Mouse (Mus musculus): ENCODE data around the gene Nr1d1. TPM values are rescaled to one million over a fixed set of nuclear protein-coding genes. Genes with fewer than 3 reads are reported as not detected.

Gene Nr1d1
- 3.4 and 3.9 TPM in 2 replicates for polyA plus RNA-seq (2015; fragmentation: Nextera tagmentation; extraction: Ambion mirVana)

DNA sequence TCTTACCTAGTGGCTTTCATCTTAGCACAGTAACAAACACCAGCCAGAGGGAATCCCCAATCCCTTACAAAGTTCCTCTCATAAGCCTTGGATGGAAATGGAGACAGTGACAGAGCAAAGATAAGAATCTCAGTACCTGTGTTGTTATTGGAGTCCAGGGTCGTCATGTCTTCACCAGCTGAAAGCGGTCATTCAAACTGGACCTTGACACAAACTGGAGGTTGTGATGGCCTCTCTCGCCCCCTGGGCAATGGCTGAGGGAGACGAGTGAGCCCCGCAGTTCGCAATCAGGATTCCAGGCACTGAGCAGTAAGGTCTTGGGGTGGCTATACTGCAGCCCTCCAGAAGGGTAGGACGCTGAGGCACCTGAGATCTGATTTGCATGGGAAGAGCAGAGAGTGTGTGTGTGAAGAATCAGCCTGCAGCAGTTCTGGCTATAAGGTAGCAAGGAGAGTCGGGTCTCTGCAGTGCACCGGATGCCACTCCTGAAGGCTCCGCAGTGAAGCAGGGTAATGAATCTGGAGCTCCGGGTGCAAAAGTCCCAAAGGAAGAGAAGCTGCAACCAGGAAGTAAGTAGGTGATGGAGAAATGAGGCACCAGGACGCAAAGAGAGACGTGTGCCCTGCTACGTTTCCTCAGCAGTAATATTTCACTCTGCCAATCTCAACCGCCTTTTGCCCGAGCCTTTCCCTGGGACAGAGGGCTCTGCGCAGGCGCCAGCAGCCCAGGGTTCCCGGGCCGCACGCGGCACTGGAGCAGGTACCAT, at the start of gene Nr1d1:
TSS of gene Nr1d1 (minus strand) at position 752 of the 766 bp plus-strand sequence.
- H3K4me2 ChIP-seq = peak within 1 kb of the TSS; percentile 97
- peak within 1 kb of the TSS; percentile 49 for H3K9ac ChIP-seq
- H3K27ac ChIP-seq = peak within 1 kb of the TSS; percentile 75
- H3K27me3 ChIP-seq (replicated peaks) = no peaks in the 10 kb centered on the region
- peak within 1 kb of the TSS; percentile 44 for H3K4me3 ChIP-seq
- no peaks in the 10 kb centered on the region for H3K9me3 ChIP-seq
- H3K4me1 ChIP-seq = peaks cover 41% of the 10 kb centered on the region
- peak; percentile 35 for ATAC-seq (replicated peaks)
- WGBS = 1% methylated on average over 22 of the region's 22 CpGs
- peaks cover 4% of the 10 kb centered on the region; the same call in 1 of the 2 replicates for H3K36me3 ChIP-seq (replicated peaks)

DNA sequence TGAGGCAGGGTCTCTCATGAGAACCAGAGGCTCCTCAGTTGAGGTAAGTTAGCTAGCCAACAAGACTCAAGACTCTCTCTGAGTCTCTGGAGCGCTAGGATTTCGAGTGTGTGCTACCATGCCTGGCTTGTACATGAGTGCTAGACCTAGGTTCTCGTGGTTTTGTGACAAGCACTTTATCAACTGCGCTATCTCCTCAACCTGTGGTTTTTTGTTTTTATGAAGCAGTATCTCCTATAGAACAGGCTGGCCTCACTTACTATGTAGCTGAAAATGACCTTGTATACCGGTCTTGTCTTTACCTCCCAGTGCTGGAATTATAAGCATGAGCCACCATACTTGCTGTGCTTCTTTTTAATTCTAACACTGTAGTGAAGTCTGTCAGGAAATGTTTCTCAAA, 45.8 kb upstream of the Nr1d1 start:
- Histone ChIP-seq H3K36me3 (replicated peaks) (peaks cover 50% of the 10 kb centered on the region), H3K9ac (no peak overlapping the region), H3K4me2 (no peak overlapping the region), H3K27ac (no peak overlapping the region), H3K4me1 (no peaks in the 10 kb centered on the region), H3K4me3 (no peak overlapping the region), H3K27me3 (replicated peaks) (no peaks in the 10 kb centered on the region), H3K9me3 (no peaks in the 10 kb centered on the region)
- no peak for ATAC-seq (replicated peaks)
- WGBS = 94% methylated on average over 5 of the region's 5 CpGs

DNA sequence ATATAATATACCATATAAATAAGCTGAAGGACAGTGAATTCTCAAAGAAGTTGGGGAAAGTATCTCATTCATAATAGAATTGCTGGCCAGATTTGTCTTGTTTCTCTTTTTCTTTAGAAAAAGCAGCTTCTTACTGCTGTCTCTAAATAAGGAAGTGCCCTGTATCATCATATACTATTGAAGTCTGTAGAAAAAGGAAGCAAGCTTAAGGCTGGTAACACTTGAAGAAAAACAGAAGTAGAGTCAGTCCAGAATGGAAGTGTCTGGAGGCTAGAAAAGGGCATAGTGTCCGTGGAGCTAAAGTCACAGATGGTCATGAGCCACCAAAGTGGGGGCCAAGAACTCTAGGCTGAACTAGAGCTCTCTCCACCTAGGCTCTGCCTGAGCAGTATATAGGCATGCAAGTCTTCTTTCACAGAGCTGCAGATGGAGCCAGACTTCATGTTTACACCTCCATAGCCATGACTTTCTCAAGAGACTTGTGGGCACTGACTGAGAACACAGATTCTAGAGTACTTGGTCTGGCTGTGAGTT, 41.6 kb upstream of the Nr1d1 start:
- ATAC-seq (replicated peaks) = no peak
- peaks cover 32% of the 10 kb centered on the region for H3K36me3 ChIP-seq (replicated peaks)

DNA sequence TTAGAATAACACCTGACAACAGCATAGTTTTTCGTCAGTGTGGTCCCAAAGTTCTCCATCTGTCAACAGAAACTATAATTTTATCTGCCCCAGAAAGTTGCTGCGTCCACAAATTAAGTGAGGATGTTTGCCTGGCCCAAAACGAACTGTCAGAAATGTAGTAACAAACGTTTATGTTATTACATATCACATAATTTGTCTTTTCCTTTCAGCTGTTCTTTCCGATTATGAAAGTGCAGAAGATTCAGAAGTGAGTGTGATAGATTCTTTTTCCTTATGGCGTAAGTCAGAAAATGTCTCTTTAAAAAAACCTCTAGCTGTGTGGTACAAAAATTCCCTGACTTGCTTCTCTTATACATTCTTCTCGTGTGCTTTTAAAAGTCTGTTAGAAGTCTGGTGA, 35.6 kb upstream of the Nr1d1 start:
- 84% methylated on average over 7 of the region's 7 CpGs for WGBS
- Histone ChIP-seq H3K36me3 (replicated peaks) (peaks cover 9% of the 10 kb centered on the region; the same call in 1 of the 2 replicates), H3K4me3 (peak overlapping the region; percentile 82), H3K4me1 (peaks cover 29% of the 10 kb centered on the region), H3K4me2 (peak overlapping the region; percentile 65), H3K9ac (peak overlapping the region; percentile 98), H3K27me3 (replicated peaks) (no peaks in the 10 kb centered on the region), H3K27ac (peak overlapping the region; percentile 99; the same call in 1 of the 2 replicates), H3K9me3 (no peaks in the 10 kb centered on the region)
- no peak for ATAC-seq (replicated peaks)

More for the DNA sequence above, 41.6 kb upstream of the Nr1d1 start:
- Histone ChIP-seq H3K27ac (no peak overlapping the region), H3K4me1 (peaks cover 7% of the 10 kb centered on the region), H3K9me3 (no peaks in the 10 kb centered on the region), H3K4me2 (no peak overlapping the region), H3K9ac (no peak overlapping the region), H3K27me3 (replicated peaks) (no peaks in the 10 kb centered on the region), H3K4me3 (no peak overlapping the region)
- WGBS = 98% methylated on average over 1 of the region's 1 CpGs

DNA sequence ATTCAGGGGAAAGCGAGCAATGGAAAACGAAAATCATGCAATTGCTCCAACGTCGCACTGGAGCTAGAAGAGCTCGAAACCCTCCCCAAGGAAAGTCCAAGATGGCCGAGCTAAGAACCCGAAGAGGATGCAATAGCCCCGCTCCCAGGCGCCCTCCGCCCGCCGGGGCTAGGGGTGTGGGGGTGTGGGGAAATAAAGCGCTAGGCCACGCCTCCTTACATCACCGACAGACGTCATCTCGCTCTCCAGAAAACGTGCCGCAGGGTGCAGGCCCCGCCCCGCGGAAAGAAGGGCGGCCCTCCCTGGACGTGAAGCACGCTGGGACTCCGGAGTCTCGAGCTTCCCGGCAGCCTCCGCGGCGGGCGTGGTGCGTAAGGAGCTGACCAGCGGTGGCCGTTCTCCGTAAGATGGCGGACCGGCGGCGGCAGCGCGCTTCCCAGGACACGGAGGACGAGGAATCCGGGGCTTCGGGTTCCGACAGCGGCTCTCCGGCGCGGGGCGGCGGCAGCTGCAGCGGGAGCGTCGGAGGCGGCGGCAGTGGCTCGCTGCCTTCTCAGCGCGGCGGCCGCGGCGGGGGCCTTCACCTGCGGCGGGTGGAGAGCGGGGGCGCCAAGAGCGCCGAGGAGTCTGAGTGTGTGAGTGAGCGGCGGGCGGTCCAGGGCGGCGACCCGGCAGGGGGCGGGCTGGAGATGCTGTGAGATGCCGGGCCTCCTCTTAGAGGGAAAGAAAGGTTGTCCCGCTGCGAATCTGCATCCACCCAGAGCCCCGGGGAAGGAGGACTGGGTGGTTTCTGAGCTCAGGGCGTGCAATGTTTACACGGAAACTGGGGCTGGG, 34.5 kb upstream of the Nr1d1 start:
- peak overlapping the region; percentile 98 for H3K9ac ChIP-seq
- peak overlapping the region; percentile 65 for H3K4me2 ChIP-seq
- H3K4me3 ChIP-seq = peak overlapping the region; percentile 82
- H3K9me3 ChIP-seq = no peaks in the 10 kb centered on the region
- peak overlapping the region; percentile 99 for H3K27ac ChIP-seq
- peak; percentile 98 for ATAC-seq (replicated peaks)
- WGBS = under 1% methylated on average over 84 of the region's 84 CpGs
- H3K36me3 ChIP-seq (replicated peaks) = peaks cover 18% of the 10 kb centered on the region
- H3K4me1 ChIP-seq = peaks cover 29% of the 10 kb centered on the region
- no peaks in the 10 kb centered on the region for H3K27me3 ChIP-seq (replicated peaks)

DNA sequence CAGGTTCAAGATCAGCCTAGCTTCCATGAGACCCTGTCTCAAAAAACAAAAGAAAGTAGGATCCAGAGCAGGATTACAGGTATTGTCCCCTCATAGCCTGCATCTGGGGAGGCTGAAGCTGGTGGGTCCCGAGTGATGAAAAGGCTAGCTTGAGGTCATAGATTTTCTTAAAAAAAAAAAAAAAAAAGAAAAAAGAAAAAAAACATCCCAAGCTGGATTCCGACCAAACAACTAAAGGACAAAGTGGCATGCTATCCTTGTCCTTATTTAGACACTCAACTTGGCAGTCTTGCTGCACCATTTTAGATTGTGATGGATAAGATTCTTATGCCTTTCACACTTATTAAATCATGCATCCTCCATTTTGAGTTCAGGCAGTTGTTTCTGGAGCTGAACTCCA, 33.3 kb upstream of the Nr1d1 start:
- Histone ChIP-seq H3K27ac (peak overlapping the region; percentile 99), H3K27me3 (replicated peaks) (no peaks in the 10 kb centered on the region), H3K36me3 (replicated peaks) (peaks cover 31% of the 10 kb centered on the region), H3K9ac (no peak overlapping the region), H3K4me1 (peaks cover 27% of the 10 kb centered on the region), H3K4me3 (no peak overlapping the region), H3K9me3 (no peaks in the 10 kb centered on the region), H3K4me2 (peak overlapping the region; percentile 65; the same call in 1 of the 2 replicates)
- 73% methylated on average over 2 of the region's 2 CpGs for WGBS
- ATAC-seq (replicated peaks) = no peak

DNA sequence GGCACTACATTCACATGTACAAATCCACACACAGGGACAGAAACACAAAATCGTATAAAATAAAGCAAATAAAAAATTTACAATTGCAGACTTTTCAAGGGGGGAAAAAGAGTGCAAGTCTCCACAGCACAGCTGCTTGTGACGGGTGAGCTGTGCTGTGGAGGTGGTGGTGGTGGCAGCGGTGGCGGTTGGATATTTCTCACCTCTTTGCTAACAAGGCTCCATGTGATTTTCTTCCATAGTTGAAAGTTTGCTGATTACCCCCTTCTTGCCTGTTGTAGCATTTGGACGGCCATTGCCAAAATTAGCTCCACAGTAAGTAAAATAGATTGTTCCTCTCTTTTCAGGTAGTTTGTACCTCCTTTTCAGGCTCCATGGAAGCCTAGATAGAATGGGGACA, 29.5 kb upstream of the Nr1d1 start, which contains the start of gene Casc3:
TSS of gene Casc3 (plus strand) at position 301 of the 400 bp plus-strand sequence.
- Histone ChIP-seq H3K9ac (no peak within 1 kb of the TSS), H3K27ac (no peak within 1 kb of the TSS), H3K4me1 (peaks cover 8% of the 10 kb centered on the region; the same call in 1 of the 2 replicates), H3K27me3 (replicated peaks) (no peaks in the 10 kb centered on the region), H3K4me3 (no peak within 1 kb of the TSS), H3K36me3 (replicated peaks) (peaks cover 63% of the 10 kb centered on the region), H3K9me3 (no peaks in the 10 kb centered on the region), H3K4me2 (no peak within 1 kb of the TSS)
- WGBS = 94% methylated on average over 5 of the region's 5 CpGs
- no peak for ATAC-seq (replicated peaks)

DNA sequence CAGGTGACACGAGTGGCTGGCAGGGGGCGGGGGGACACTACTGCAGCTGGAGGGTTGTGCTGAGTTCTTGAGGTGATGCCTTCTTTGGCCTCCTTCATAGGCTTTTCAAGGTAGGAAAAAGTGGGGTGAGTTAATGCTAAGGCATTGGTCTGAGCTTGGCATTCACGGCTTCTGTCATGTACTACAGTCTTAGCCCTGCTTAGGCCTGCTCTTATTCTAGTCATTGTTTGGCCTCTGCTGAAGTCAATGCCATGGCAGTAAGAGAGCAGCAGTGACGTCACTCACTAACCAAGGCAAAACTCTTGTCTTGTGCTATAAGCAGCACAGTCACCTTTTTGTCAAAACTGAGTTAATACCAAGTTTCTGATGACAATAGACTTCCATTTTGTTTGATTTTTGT, 22.8 kb upstream of the Nr1d1 start:
- no peak for ATAC-seq (replicated peaks)
- no peaks in the 10 kb centered on the region for H3K27me3 ChIP-seq (replicated peaks)
- no peaks in the 10 kb centered on the region for H3K9me3 ChIP-seq
- H3K4me2 ChIP-seq = peak overlapping the region; percentile 98
- 38% methylated on average over 4 of the region's 4 CpGs for WGBS
- H3K4me1 ChIP-seq = peaks cover 36% of the 10 kb centered on the region
- H3K4me3 ChIP-seq = peak overlapping the region; percentile 94
- H3K27ac ChIP-seq = no peak overlapping the region; the same call in 1 of the 2 replicates
- H3K36me3 ChIP-seq (replicated peaks) = peaks cover 27% of the 10 kb centered on the region
- H3K9ac ChIP-seq = peak overlapping the region; percentile 100

DNA sequence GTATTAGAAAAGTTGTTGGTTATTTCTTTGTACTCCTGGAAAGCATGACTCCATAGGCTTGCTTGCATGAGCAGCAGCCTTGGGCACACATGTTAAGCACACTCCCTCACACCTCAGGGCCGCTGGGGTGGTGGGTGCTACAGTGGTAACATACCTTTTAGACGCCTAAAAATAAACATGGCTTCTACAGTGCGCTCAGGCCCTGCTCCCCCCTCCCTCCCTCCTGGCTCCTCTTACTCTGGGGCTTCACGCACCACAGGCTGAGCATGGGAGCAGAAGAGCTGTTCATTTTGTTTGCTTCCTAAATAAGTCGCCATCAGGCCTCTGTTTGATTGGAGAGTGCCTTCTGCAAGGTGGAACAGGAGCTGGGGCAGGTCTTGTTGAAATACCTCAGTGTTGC, 22.2 kb upstream of the Nr1d1 start:
- WGBS = 14% methylated on average over 5 of the region's 5 CpGs
- Histone ChIP-seq H3K36me3 (replicated peaks) (peaks cover 21% of the 10 kb centered on the region), H3K9ac (peak overlapping the region; percentile 100), H3K4me1 (peaks cover 43% of the 10 kb centered on the region), H3K9me3 (no peaks in the 10 kb centered on the region), H3K4me3 (peak overlapping the region; percentile 94), H3K27me3 (replicated peaks) (no peaks in the 10 kb centered on the region), H3K27ac (peak overlapping the region; percentile 99), H3K4me2 (peak overlapping the region; percentile 98)
- ATAC-seq (replicated peaks) = no peak

DNA sequence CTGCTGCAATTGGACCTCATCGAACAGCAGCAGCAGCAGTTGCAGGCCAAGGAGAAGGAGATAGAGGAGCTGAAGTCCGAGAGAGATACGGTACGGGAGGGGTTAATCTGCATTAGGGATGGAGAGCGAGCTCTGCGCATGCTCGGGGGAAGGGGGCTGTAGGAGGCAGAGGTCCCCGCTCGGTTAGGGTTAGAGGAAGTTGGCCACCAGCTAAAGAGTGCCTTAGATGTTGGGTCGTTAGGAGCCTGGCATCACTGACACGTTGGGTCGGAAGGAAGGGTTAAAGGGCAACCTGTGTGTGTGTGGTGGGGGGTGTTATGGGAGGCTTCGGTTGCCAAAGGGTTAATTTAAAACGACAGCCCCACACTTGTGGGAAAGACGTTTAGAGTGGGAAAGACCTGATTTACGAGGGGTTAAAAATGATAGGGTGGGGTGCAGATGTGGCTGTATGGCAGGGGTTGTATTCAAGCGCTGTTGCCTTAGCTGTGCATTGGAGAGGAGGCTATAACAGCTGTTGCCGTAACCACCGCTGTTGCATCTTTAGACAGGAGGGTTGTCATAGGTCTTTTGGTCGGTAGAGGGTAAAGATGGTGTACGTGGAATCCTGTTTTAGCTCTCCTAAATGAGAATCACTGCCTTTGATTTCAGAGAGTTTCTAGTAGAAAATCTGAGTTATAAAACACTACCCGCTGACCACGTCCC, 21.5 kb upstream of the Nr1d1 start:
- H3K4me2 ChIP-seq = peak overlapping the region; percentile 98
- peak overlapping the region; percentile 100 for H3K9ac ChIP-seq
- H3K36me3 ChIP-seq (replicated peaks) = peaks cover 16% of the 10 kb centered on the region; the same call in 1 of the 2 replicates
- 2% methylated on average over 23 of the region's 23 CpGs for WGBS
- peak overlapping the region; percentile 94 for H3K4me3 ChIP-seq
- H3K27ac ChIP-seq = peak overlapping the region; percentile 99
- peaks cover 44% of the 10 kb centered on the region for H3K4me1 ChIP-seq
- ATAC-seq (replicated peaks) = peak; percentile 55
- H3K9me3 ChIP-seq = no peaks in the 10 kb centered on the region
- H3K27me3 ChIP-seq (replicated peaks) = no peaks in the 10 kb centered on the region

DNA sequence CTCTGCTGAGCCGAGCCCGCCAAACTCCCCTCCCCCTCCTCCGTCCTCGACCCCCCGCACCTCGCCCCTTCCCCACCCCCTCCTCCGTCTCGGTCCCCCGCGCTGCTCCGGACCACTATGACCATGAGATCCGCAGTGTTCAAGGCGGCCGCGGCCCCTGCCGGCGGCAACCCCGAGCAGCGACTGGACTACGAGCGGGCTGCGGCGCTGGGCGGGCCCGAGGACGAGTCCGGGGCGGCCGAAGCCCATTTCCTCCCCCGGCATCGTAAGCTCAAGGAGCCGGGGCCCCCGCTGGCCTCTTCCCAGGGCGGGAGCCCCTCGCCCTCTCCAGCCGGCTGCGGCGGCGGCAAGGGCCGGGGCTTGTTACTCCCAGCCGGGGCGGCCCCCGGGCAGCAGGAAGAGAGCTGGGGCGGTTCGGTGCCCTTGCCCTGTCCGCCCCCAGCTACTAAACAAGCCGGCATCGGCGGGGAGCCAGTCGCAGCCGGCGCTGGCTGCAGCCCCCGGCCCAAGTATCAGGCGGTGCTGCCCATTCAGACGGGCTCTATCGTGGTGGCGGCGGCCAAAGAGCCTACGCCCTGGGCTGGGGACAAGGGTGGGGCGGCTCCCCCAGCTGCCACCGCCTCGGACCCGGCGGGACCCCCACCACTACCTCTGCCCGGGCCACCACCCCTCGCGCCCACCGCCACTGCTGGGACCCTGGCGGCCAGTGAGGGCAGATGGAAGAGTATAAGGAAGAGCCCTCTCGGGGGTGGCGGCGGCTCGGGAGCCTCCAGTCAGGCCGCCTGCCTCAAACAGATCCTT, 20.8 kb upstream of the Nr1d1 start:
- peak overlapping the region; percentile 98 for H3K4me2 ChIP-seq
- peak overlapping the region; percentile 100 for H3K9ac ChIP-seq
- WGBS = under 1% methylated on average over 71 of the region's 74 CpGs
- H3K36me3 ChIP-seq (replicated peaks) = peaks cover 9% of the 10 kb centered on the region; the same call in 1 of the 2 replicates
- no peaks in the 10 kb centered on the region for H3K9me3 ChIP-seq
- peak overlapping the region; percentile 99 for H3K27ac ChIP-seq
- peak overlapping the region; percentile 94 for H3K4me3 ChIP-seq
- H3K27me3 ChIP-seq (replicated peaks) = no peaks in the 10 kb centered on the region
- H3K4me1 ChIP-seq = peaks cover 44% of the 10 kb centered on the region
- peak; percentile 55 for ATAC-seq (replicated peaks)

All from midbrain, embryonic 15.5 days (tissue).